Mouse (Mus musculus) kidney, embryonic 15.5 days (tissue): Measurements from ENCODE around the gene Mcrip1. TPM values are rescaled to one million over a fixed set of nuclear protein-coding genes. Genes with fewer than 3 reads are reported as not detected.

Source experiments
- ATAC-seq: fragments of 200-750 bp; cut with Nextera tagmentation; replicated peaks from 2 replicates; pipeline ENCODE4 v1.8.0; 2017; ENCODE audit warnings: moderate TSS enrichment; ENCODE audit not compliant: low FRiP score
- H3K27ac ChIP-seq: fragments of 300-500 bp; sonication (generic); 2 replicates; pipeline ENCODE4 v1.5.1; 2015; ENCODE audit warnings: mild to moderate bottlenecking, inconsistent platforms
- H3K27me3 ChIP-seq: fragments of 300-500 bp; sonication (generic); 2 replicates; pipeline ENCODE4 v1.6.1; 2015; ENCODE audit warnings: inconsistent platforms
- H3K36me3 ChIP-seq: fragments of 300-500 bp; sonication (generic); 2 replicates; pipeline ENCODE4 v1.6.1; 2015; ENCODE audit warnings: inconsistent platforms
- H3K4me1 ChIP-seq: fragments of 300-500 bp; sonication (generic); 2 replicates; pipeline ENCODE4 v1.6.1; 2015; ENCODE audit warnings: inconsistent platforms
- H3K4me2 ChIP-seq: fragments of 300-500 bp; sonication (generic); 2 replicates; pipeline ENCODE4 v1.6.1; 2015; ENCODE audit warnings: moderate library complexity, mild to moderate bottlenecking, inconsistent platforms
- H3K4me3 ChIP-seq: fragments of 300-500 bp; sonication (generic); replicated peaks from 2 replicates; pipeline ENCODE4 v1.5.1; 2015; ENCODE audit warnings: mild to moderate bottlenecking, inconsistent platforms
- H3K9ac ChIP-seq: fragments of 300-500 bp; sonication (generic); 2 replicates; pipeline ENCODE4 v1.6.1; 2015; ENCODE audit warnings: mild to moderate bottlenecking, inconsistent platforms
- H3K9me3 ChIP-seq: fragments of 300-500 bp; sonication (generic); replicated peaks from 2 replicates; pipeline ENCODE4 v1.6.1; 2016; ENCODE audit warnings: inconsistent platforms
- WGBS: fragments of 180-500 bp; shearing (Covaris S2); methylation state at CpG from one replicate; pipeline ENCODE4 v1.1.7; 2015; ENCODE audit warnings: mixed read lengths; 5-methylcytosine and 5-hydroxymethylcytosine counted together
- polyA plus RNA-seq: library from polyadenylated mRNA; unstranded; fragments of >200 nt; fragmentation: Nextera tagmentation; extraction: Ambion mirVana; gene quantifications from 2 replicates; pipeline ENCODE4 v1.2.1, GENCODE M21; 2015

Gene Mcrip1
- polyA plus RNA-seq, 1 experiment from 2014 or later: 212 TPM

GRCm38 (mm10) chr11:120505661-120506060, 43.9 kb downstream of the Mcrip1 start:
- 79% methylated on average over 3 of the region's 3 CpGs for WGBS
- no peak overlapping the region for H3K4me3 ChIP-seq
- H3K4me2 ChIP-seq: no peak overlapping the region
- H3K36me3 ChIP-seq: no peaks in the 10 kb centered on the region
- no peaks in the 10 kb centered on the region for H3K27me3 ChIP-seq
- ATAC-seq: no peak
- no peak overlapping the region for H3K9ac ChIP-seq
- no peaks in the 10 kb centered on the region for H3K9me3 ChIP-seq
- no peak overlapping the region for H3K27ac ChIP-seq
- peaks cover 13% of the 10 kb centered on the region for H3K4me1 ChIP-seq

- H3K4me2 ChIP-seq: no peak overlapping the region
- no peaks in the 10 kb centered on the region for H3K27me3 ChIP-seq
- no peak overlapping the region for H3K27ac ChIP-seq
- peaks cover 9% of the 10 kb centered on the region; the same call in 1 of the 2 replicates for H3K4me1 ChIP-seq
- no peaks in the 10 kb centered on the region for H3K9me3 ChIP-seq
- ATAC-seq: no peak
- peaks cover 27% of the 10 kb centered on the region for H3K36me3 ChIP-seq
- 83% methylated on average over 4 of the region's 4 CpGs for WGBS
- no peak overlapping the region for H3K9ac ChIP-seq
- H3K4me3 ChIP-seq: no peak overlapping the region
Observed at GRCm38 (mm10) chr11:120501701-120502100, 47.8 kb downstream of the Mcrip1 start.

- no peaks in the 10 kb centered on the region for H3K27me3 ChIP-seq
- peaks cover 34% of the 10 kb centered on the region for H3K36me3 ChIP-seq
- no peak overlapping the region for H3K9ac ChIP-seq
- peaks cover 6% of the 10 kb centered on the region; the same call in 1 of the 2 replicates for H3K4me1 ChIP-seq
- no peak overlapping the region for H3K4me2 ChIP-seq
- no peak for ATAC-seq
- H3K27ac ChIP-seq: no peak overlapping the region
- no peaks in the 10 kb centered on the region for H3K9me3 ChIP-seq
- 61% methylated on average over 6 of the region's 6 CpGs for WGBS
- no peak overlapping the region for H3K4me3 ChIP-seq
Observed at GRCm38 (mm10) chr11:120501018-120501417, 48.5 kb downstream of the Mcrip1 start.

GRCm38 (mm10) chr11:120500357-120500756, 49.2 kb downstream of the Mcrip1 start:
- 21% methylated on average over 3 of the region's 3 CpGs for WGBS
- Histone ChIP-seq H3K4me1 (peaks cover 6% of the 10 kb centered on the region; the same call in 1 of the 2 replicates), H3K9ac (no peak overlapping the region), H3K36me3 (peaks cover 40% of the 10 kb centered on the region), H3K9me3 (no peaks in the 10 kb centered on the region), H3K4me3 (no peak overlapping the region), H3K27ac (peak overlapping the region; percentile 55), H3K27me3 (no peaks in the 10 kb centered on the region), H3K4me2 (no peak overlapping the region)
- ATAC-seq: peak; percentile 50; the same call in 1 of the 2 replicates

GRCm38 (mm10) chr11:120499894-120500293, 49.6 kb downstream of the Mcrip1 start:
- Histone ChIP-seq H3K27ac (peak overlapping the region; percentile 55), H3K27me3 (no peaks in the 10 kb centered on the region), H3K4me3 (no peak overlapping the region), H3K4me2 (no peak overlapping the region), H3K36me3 (peaks cover 45% of the 10 kb centered on the region), H3K4me1 (peaks cover 6% of the 10 kb centered on the region; the same call in 1 of the 2 replicates), H3K9ac (no peak overlapping the region), H3K9me3 (no peaks in the 10 kb centered on the region)
- 0 out of 2 replicates have a peak, but pooled peaks have one; percentile 35 for ATAC-seq
- WGBS: 84% methylated on average over 6 of the region's 6 CpGs

GRCm38 (mm10) chr11:120498891-120499290, 50.6 kb downstream of the Mcrip1 start:
- no peak for ATAC-seq
- WGBS: 77% methylated on average over 5 of the region's 5 CpGs
- H3K4me3 ChIP-seq: no peak overlapping the region

GRCm38 (mm10) chr11:120498226-120498625, 51.3 kb downstream of the Mcrip1 start:
- Histone ChIP-seq H3K4me1 (peaks cover 16% of the 10 kb centered on the region), H3K27me3 (no peaks in the 10 kb centered on the region), H3K9me3 (no peaks in the 10 kb centered on the region), H3K9ac (no peak overlapping the region), H3K4me2 (no peak overlapping the region), H3K36me3 (peaks cover 53% of the 10 kb centered on the region), H3K27ac (no peak overlapping the region), H3K4me3 (no peak overlapping the region)
- no peak for ATAC-seq
- 91% methylated on average over 12 of the region's 12 CpGs for WGBS

More at GRCm38 (mm10) chr11:120498891-120499290, 50.6 kb downstream of the Mcrip1 start:
- Histone ChIP-seq H3K27ac (0 out of 2 replicates have a peak overlapping the region, but pooled peaks have one; percentile 55), H3K4me1 (peaks cover 9% of the 10 kb centered on the region), H3K9me3 (no peaks in the 10 kb centered on the region), H3K27me3 (no peaks in the 10 kb centered on the region), H3K9ac (no peak overlapping the region), H3K4me2 (no peak overlapping the region), H3K36me3 (peaks cover 53% of the 10 kb centered on the region)

GRCm38 (mm10) chr11:120497436-120497835, 52.1 kb downstream of the Mcrip1 start:
- WGBS: 92% methylated on average over 3 of the region's 3 CpGs
- Histone ChIP-seq H3K4me3 (no peak overlapping the region), H3K9ac (no peak overlapping the region), H3K36me3 (peaks cover 53% of the 10 kb centered on the region), H3K27me3 (no peaks in the 10 kb centered on the region), H3K27ac (no peak overlapping the region), H3K9me3 (no peaks in the 10 kb centered on the region), H3K4me1 (peaks cover 24% of the 10 kb centered on the region), H3K4me2 (no peak overlapping the region)
- no peak for ATAC-seq

- 83% methylated on average over 3 of the region's 3 CpGs for WGBS
- Histone ChIP-seq H3K27ac (0 out of 2 replicates have a peak overlapping the region, but pooled peaks have one; percentile 4), H3K4me1 (peaks cover 46% of the 10 kb centered on the region), H3K4me3 (peak overlapping the region; percentile 82), H3K4me2 (peak overlapping the region; percentile 78), H3K36me3 (peaks cover 57% of the 10 kb centered on the region), H3K27me3 (no peaks in the 10 kb centered on the region), H3K9ac (0 out of 2 replicates have a peak overlapping the region, but pooled peaks have one; percentile 75), H3K9me3 (no peaks in the 10 kb centered on the region)
- ATAC-seq: no peak
Observed at GRCm38 (mm10) chr11:120493911-120494310, 55.6 kb downstream of the Mcrip1 start.

GRCm38 (mm10) chr11:120493351-120493750, 56.2 kb downstream of the Mcrip1 start:
- no peak for ATAC-seq
- H3K4me1 ChIP-seq: peaks cover 51% of the 10 kb centered on the region
- 47% methylated on average over 3 of the region's 3 CpGs for WGBS

More at GRCm38 (mm10) chr11:120493351-120493750, 56.2 kb downstream of the Mcrip1 start:
- Histone ChIP-seq H3K27ac (peak overlapping the region; percentile 89), H3K4me2 (peak overlapping the region; percentile 78), H3K9me3 (no peaks in the 10 kb centered on the region), H3K36me3 (peaks cover 57% of the 10 kb centered on the region), H3K4me3 (peak overlapping the region; percentile 82), H3K9ac (peak overlapping the region; percentile 75), H3K27me3 (no peaks in the 10 kb centered on the region)
